In genomic region chr10:75056255-75056654, GRCm38 (mm10) we compare ENCODE assay signal across 10 mouse cellular contexts. TPM values are rescaled to one million over a fixed set of nuclear protein-coding genes. Genes with fewer than 3 reads are reported as not detected.
DNase-seq lines count a peak whose midpoint lies in the region; ATAC-seq and TF ChIP-seq lines count a peak whose summit lies in the region.
"Had no signal": no experiment of that assay in that cellular context is flagged by ENCODE, and none has a peak within 500 bp of the region (broad histone marks: within the 10 kb centered on the region; RNA-seq: fewer than 3 reads in every experiment).

No protein-coding gene starts in this region.

- H3K9me3 ChIP-seq in neural tube, embryonic 11.5 days (ENCODE audit: control insufficient read depth, low read length), result no peaks in the 10 kb centered on the region
- no peaks in the 10 kb centered on the region for H3K9me3 ChIP-seq in hindbrain, embryonic 13.5 days
- no peaks in the 10 kb centered on the region for H3K9me3 ChIP-seq in liver, embryonic 13.5 days (replicated peaks)
- no peaks in the 10 kb centered on the region for H3K9me3 ChIP-seq in lung, postnatal 0 days (ENCODE audit: low read length)
- H3K9me3 ChIP-seq: embryonic facial prominence, embryonic 12.5 days; hindbrain, embryonic 15.5 days; limb, embryonic 12.5 days had no signal

- TF ChIP-seq EP300 in lung, postnatal 0 days (IDR thresholded peaks at IDR 0.05), result no peak

- H3K4me3 ChIP-seq in neural tube, embryonic 11.5 days (ENCODE audit: low read depth, low read length), result no peak overlapping the region
- no peak overlapping the region for H3K4me3 ChIP-seq in hindbrain, embryonic 13.5 days
- no peak overlapping the region for H3K4me3 ChIP-seq in liver, embryonic 13.5 days (replicated peaks)
- H3K4me3 ChIP-seq in lung, postnatal 0 days (ENCODE audit: low read depth, low read length), result no peak overlapping the region
- H3K4me3 ChIP-seq: embryonic facial prominence, embryonic 12.5 days; hindbrain, embryonic 15.5 days; limb, embryonic 12.5 days had no signal

- ATAC-seq in neural tube, embryonic 11.5 days (ENCODE audit: insufficient read depth, low FRiP score, low TSS enrichment), result no peak
- ATAC-seq in hindbrain, embryonic 13.5 days (ENCODE audit: low FRiP score), result peak; percentile 9
- peak; percentile 7; the same call in 1 of the 2 replicates for ATAC-seq in liver, embryonic 13.5 days (ENCODE audit: low read depth)
- ATAC-seq in lung, postnatal 0 days, result no peak

- 23% methylated on average over 4 of the region's 4 CpGs for WGBS in neural tube, embryonic 11.5 days
- WGBS in hindbrain, embryonic 13.5 days, result 6% methylated on average over 4 of the region's 4 CpGs
- 24% methylated on average over 4 of the region's 4 CpGs for WGBS in liver, embryonic 13.5 days (ENCODE audit: insufficient replicate concordance)
- 35% methylated on average over 4 of the region's 4 CpGs for WGBS in lung, postnatal 0 days

- no peak for TF ChIP-seq CTCF in lung, postnatal 0 days (IDR thresholded peaks at IDR 0.05)

- peaks cover 9% of the 10 kb centered on the region for H3K4me1 ChIP-seq in neural tube, embryonic 11.5 days (ENCODE audit: control insufficient read depth, insufficient read depth, low read length)
- H3K4me1 ChIP-seq in hindbrain, embryonic 13.5 days (replicated peaks), result peaks cover 42% of the 10 kb centered on the region
- peaks cover 54% of the 10 kb centered on the region for H3K4me1 ChIP-seq in liver, embryonic 13.5 days (replicated peaks)
- H3K4me1 ChIP-seq in lung, postnatal 0 days (ENCODE audit: insufficient read depth, low read depth, low read length), result no peaks in the 10 kb centered on the region

- no peaks in the 10 kb centered on the region for H3K27me3 ChIP-seq in neural tube, embryonic 11.5 days (ENCODE audit: control insufficient read depth, insufficient read depth, low read length)
- H3K27me3 ChIP-seq in hindbrain, embryonic 13.5 days, result peaks cover 3% of the 10 kb centered on the region; the same call in 1 of the 2 replicates
- H3K27me3 ChIP-seq in liver, embryonic 13.5 days, result peaks cover 20% of the 10 kb centered on the region
- H3K27me3 ChIP-seq in lung, postnatal 0 days (replicated peaks; ENCODE audit: insufficient read depth, low read length), result no peaks in the 10 kb centered on the region
- H3K27me3 ChIP-seq: embryonic facial prominence, embryonic 12.5 days; hindbrain, embryonic 15.5 days; limb, embryonic 12.5 days had no signal

- no peak overlapping the region for H3K4me2 ChIP-seq in neural tube, embryonic 11.5 days (ENCODE audit: low read depth)
- no peak overlapping the region for H3K4me2 ChIP-seq in hindbrain, embryonic 13.5 days
- H3K4me2 ChIP-seq in liver, embryonic 13.5 days, result no peak overlapping the region
- H3K4me2 ChIP-seq in lung, postnatal 0 days (replicated peaks; ENCODE audit: low read depth, low read length), result no peak overlapping the region
- H3K4me2 ChIP-seq: embryonic facial prominence, embryonic 12.5 days; hindbrain, embryonic 15.5 days; limb, embryonic 12.5 days had no signal

- no peak overlapping the region for H3K9ac ChIP-seq in neural tube, embryonic 11.5 days (ENCODE audit: low read length)
- 0 out of 2 replicates have a peak overlapping the region, but pooled peaks have one; percentile 10 for H3K9ac ChIP-seq in hindbrain, embryonic 13.5 days
- H3K9ac ChIP-seq in liver, embryonic 13.5 days, result no peak overlapping the region
- no peak overlapping the region for H3K9ac ChIP-seq in lung, postnatal 0 days (replicated peaks; ENCODE audit: low read depth)
- H3K9ac ChIP-seq: embryonic facial prominence, embryonic 12.5 days; hindbrain, embryonic 15.5 days; limb, embryonic 12.5 days had no signal

- peak; percentile 34 for DNase-seq in neural tube, embryonic 11.5 days (ENCODE audit: low spot score)
- no peak for DNase-seq in neural tube, embryonic 10.5 days (ENCODE audit: extremely low spot score, low spot score)
- DNase-seq in liver, embryonic 13.5 days, result no peak
- DNase-seq in retina, postnatal 1 day, result peak; percentile 46
- no peak for DNase-seq in testis, postnatal 10 days (ENCODE audit: low spot score)
- DNase-seq in lung, postnatal 0 days (ENCODE audit: low spot score), result no peak

- H3K36me3 ChIP-seq in neural tube, embryonic 11.5 days (ENCODE audit: control insufficient read depth, insufficient read depth, low read length), result no peaks in the 10 kb centered on the region
- H3K36me3 ChIP-seq in hindbrain, embryonic 13.5 days, result no peaks in the 10 kb centered on the region
- H3K36me3 ChIP-seq in liver, embryonic 13.5 days, result no peaks in the 10 kb centered on the region
- H3K36me3 ChIP-seq in lung, postnatal 0 days (ENCODE audit: insufficient read depth, low read length), result no peaks in the 10 kb centered on the region
- H3K36me3 ChIP-seq: embryonic facial prominence, embryonic 12.5 days; hindbrain, embryonic 15.5 days; limb, embryonic 12.5 days had no signal

- no peak overlapping the region for H3K27ac ChIP-seq in neural tube, embryonic 11.5 days (ENCODE audit: low read depth, low read length)
- H3K27ac ChIP-seq in hindbrain, embryonic 13.5 days, result peak overlapping the region; percentile 36
- no peak overlapping the region for H3K27ac ChIP-seq in liver, embryonic 13.5 days
- no peak overlapping the region for H3K27ac ChIP-seq in lung, postnatal 0 days (ENCODE audit: low read length)
- H3K27ac ChIP-seq: embryonic facial prominence, embryonic 12.5 days; hindbrain, embryonic 15.5 days; limb, embryonic 12.5 days had no signal

RNA-seq across cellular contexts. Expression of gene Bcr, which starts 4.1 kb away (rescaled TPM):
- polyA plus RNA-seq in neural tube, embryonic 11.5 days (2014; fragmentation: Nextera tagmentation; extraction: Ambion mirVana), result 9.7 and 11.1 TPM in 2 replicates
- polyA plus RNA-seq in hindbrain, embryonic 13.5 days (2015; fragmentation: Nextera tagmentation; extraction: Ambion mirVana), result 15.1 and 15.8 TPM in 2 replicates
- polyA plus RNA-seq in liver, embryonic 13.5 days (2015; fragmentation: Nextera tagmentation; extraction: Ambion mirVana), result 1.4 and 1.6 TPM in 2 replicates
- 16.5 and 20.2 TPM in 2 replicates for polyA plus RNA-seq in lung, postnatal 0 days (2015; fragmentation: Nextera tagmentation; extraction: Ambion mirVana)

RNA-seq across cellular contexts. Expression of gene Rab36, which starts 19.4 kb away (rescaled TPM):
- 8.6 and 8.8 TPM in 2 replicates for polyA plus RNA-seq in neural tube, embryonic 11.5 days (2014; fragmentation: Nextera tagmentation; extraction: Ambion mirVana)
- 14.4 and 15.7 TPM in 2 replicates for polyA plus RNA-seq in hindbrain, embryonic 13.5 days (2015; fragmentation: Nextera tagmentation; extraction: Ambion mirVana)
- 2.1 and 2.5 TPM in 2 replicates for polyA plus RNA-seq in liver, embryonic 13.5 days (2015; fragmentation: Nextera tagmentation; extraction: Ambion mirVana)
- 4.7 and 6.1 TPM in 2 replicates for polyA plus RNA-seq in lung, postnatal 0 days (2015; fragmentation: Nextera tagmentation; extraction: Ambion mirVana)

RNA-seq across cellular contexts. Expression of gene Rsph14, which starts 23.9 kb away (rescaled TPM):
- polyA plus RNA-seq in neural tube, embryonic 11.5 days (2014; fragmentation: Nextera tagmentation; extraction: Ambion mirVana), result not detected in 2 replicates
- 0.91 and 1.0 TPM in 2 replicates for polyA plus RNA-seq in hindbrain, embryonic 13.5 days (2015; fragmentation: Nextera tagmentation; extraction: Ambion mirVana)
- not detected in 2 replicates for polyA plus RNA-seq in liver, embryonic 13.5 days (2015; fragmentation: Nextera tagmentation; extraction: Ambion mirVana)
- polyA plus RNA-seq in lung, postnatal 0 days (2015; fragmentation: Nextera tagmentation; extraction: Ambion mirVana), result 8.8 and 8.9 TPM in 2 replicates
- polyA plus RNA-seq: embryonic facial prominence, embryonic 12.5 days; limb, embryonic 12.5 days had no signal

Comparison
In these comparisons a context has a peak if more than half of its experiments do, and no peak if none do; other contexts are left out.
1. DNase-seq: peak in neural tube, embryonic 11.5 days (single experiment) and retina, postnatal 1 day (single experiment); none in neural tube, embryonic 10.5 days (single experiment), liver, embryonic 13.5 days (single experiment), testis, postnatal 10 days (single experiment) and lung, postnatal 0 days (single experiment).
2. ATAC-seq: peak in hindbrain, embryonic 13.5 days (single experiment) and liver, embryonic 13.5 days (single experiment); none in neural tube, embryonic 11.5 days (single experiment) and lung, postnatal 0 days (single experiment).